Mouse (Mus musculus) olfactory bulb, adult 2 months (tissue): ENCODE results near the gene Amer2.

ENCODE experiments used
- CTCF ChIP-seq: fragments of 200-500 bp; IDR thresholded peaks from 2 replicates; pipeline ENCODE4 v1.5.1; 2012; ENCODE audit warnings: low read depth, mild to moderate bottlenecking, low read length, moderate library complexity; ENCODE audit not compliant: insufficient read depth
- POLR2A ChIP-seq: fragments of 200-500 bp; IDR thresholded peaks from 2 replicates; pipeline ENCODE4 v1.6.1; 2012; ENCODE audit warnings: mild to moderate bottlenecking, low read depth, low read length, moderate library complexity; ENCODE audit not compliant: insufficient read depth

DNA sequence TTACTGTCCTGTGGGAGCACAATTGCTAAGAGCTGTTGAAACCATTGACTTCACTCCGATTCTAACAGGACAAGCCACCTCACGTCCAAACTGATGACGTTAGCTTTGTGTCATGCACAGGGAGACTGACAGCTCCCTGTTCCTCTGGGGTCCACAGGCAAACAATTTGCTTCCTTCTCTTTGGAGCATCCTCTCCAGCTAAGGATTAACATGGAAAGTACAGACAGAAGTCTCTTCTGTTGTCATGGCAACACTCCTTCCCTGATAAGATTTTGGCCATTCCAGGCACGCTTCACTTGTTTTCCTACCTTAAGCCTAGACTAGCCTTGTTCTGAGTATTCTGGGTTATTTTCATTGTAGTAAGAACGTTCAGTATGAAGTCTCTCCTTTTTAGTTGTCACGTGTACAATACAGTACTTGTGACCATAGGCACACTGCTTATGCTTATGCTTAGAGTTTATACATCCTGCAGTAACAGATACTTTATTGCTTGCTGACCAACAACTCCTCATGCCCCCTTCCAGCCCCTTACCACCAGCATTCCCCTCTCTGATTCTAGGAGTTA lies 12.1 kb downstream of the Amer2 start:
- TF ChIP-seq POLR2A (no peak), CTCF (no peak)
